Mouse (Mus musculus): Measurements from ENCODE around the gene Crim1.

Gene Crim1

GRCm38 (mm10) chr17:78199626-78200560 lies at the start of gene Crim1:
Gene Crim1, plus strand, starts transcription at chr17:78200248.
- peak; percentile 75 for DNase-seq

- no peak for DNase-seq
Observed at GRCm38 (mm10) chr17:78151479-78152282, 48.4 kb upstream of the Crim1 start.

- peak; percentile 36 for DNase-seq
Observed at GRCm38 (mm10) chr17:78163278-78163677, 36.8 kb upstream of the Crim1 start.

- no peak for DNase-seq
Observed at GRCm38 (mm10) chr17:78163724-78164236, 36.3 kb upstream of the Crim1 start.

GRCm38 (mm10) chr17:78165855-78166254 lies 34.2 kb upstream of the Crim1 start:
- DNase-seq = no peak

GRCm38 (mm10) chr17:78166566-78166965 lies 33.5 kb upstream of the Crim1 start:
- DNase-seq = no peak

GRCm38 (mm10) chr17:78172371-78172770 lies 27.7 kb upstream of the Crim1 start:
- no peak for DNase-seq

GRCm38 (mm10) chr17:78180766-78181165 lies 19.3 kb upstream of the Crim1 start:
- DNase-seq = no peak

GRCm38 (mm10) chr17:78196184-78196583 lies 3.9 kb upstream of the Crim1 start:
- no peak for DNase-seq

- peak; percentile 67 for DNase-seq
Observed at GRCm38 (mm10) chr17:78197111-78197510, 2.9 kb upstream of the Crim1 start.

GRCm38 (mm10) chr17:78198140-78198539 lies 1.9 kb upstream of the Crim1 start:
- DNase-seq = no peak

- DNase-seq = no peak
Observed at GRCm38 (mm10) chr17:78198820-78199219, 1.2 kb upstream of the Crim1 start.

GRCm38 (mm10) chr17:78199231-78199625 lies 820 bp upstream of the Crim1 start:
- DNase-seq = no peak

GRCm38 (mm10) chr17:78200561-78201220 lies 643 bp downstream of the Crim1 start:
- DNase-seq = peak; percentile 49

- no peak for DNase-seq
Observed at GRCm38 (mm10) chr17:78201221-78202058, 1.4 kb downstream of the Crim1 start.

- no peak for DNase-seq
Observed at GRCm38 (mm10) chr17:78202221-78202620, 2.2 kb downstream of the Crim1 start.

GRCm38 (mm10) chr17:78202756-78203155 lies 2.7 kb downstream of the Crim1 start:
- DNase-seq = no peak

GRCm38 (mm10) chr17:78203478-78203877 lies 3.4 kb downstream of the Crim1 start:
- no peak for DNase-seq

GRCm38 (mm10) chr17:78206421-78206820 lies 6.4 kb downstream of the Crim1 start:
- no peak for DNase-seq

- no peak for DNase-seq
Observed at GRCm38 (mm10) chr17:78207246-78207645, 7.2 kb downstream of the Crim1 start.

GRCm38 (mm10) chr17:78208805-78209204 lies 8.8 kb downstream of the Crim1 start:
- DNase-seq = no peak

- DNase-seq = no peak
Observed at GRCm38 (mm10) chr17:78209646-78210045, 9.6 kb downstream of the Crim1 start.

Data from cerebellum, adult 8-10 months (tissue).